Mouse (Mus musculus): Measurements from ENCODE around the gene Zcchc4. TPM values are rescaled to one million over a fixed set of nuclear protein-coding genes. Genes with fewer than 3 reads are reported as not detected.

The Zcchc4 gene
- polyA plus RNA-seq, 1 experiment: 20.2 TPM

DNA sequence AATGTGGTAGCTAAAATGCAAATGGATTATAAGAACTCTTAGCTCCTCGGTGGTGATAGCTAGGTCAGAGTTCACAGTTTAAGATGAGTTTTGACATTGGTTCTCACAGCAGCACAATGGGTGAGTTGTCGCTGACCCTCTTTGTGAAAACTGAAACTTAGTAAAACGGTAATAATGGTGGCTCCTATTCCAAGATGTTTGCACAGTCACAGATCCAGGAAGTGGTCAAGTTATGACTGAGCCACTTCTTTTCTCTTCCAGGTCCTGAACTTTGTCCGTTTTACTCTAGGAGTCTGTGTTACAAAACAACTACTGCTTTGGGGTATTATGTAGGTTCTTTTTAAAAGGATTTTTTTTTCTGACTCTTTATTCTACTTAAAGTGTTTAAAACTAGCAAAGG is 32.0 kb upstream of the Zcchc4 start:
- Histone ChIP-seq H3K4me3 (ENCODE audit: low read depth, low read length) (no peak overlapping the region), H3K4me1 (ENCODE audit: control insufficient read depth, insufficient read depth, low read length) (no peaks in the 10 kb centered on the region), H3K27me3 (ENCODE audit: control insufficient read depth, insufficient read depth, low read length, poor library complexity, severe bottlenecking) (no peaks in the 10 kb centered on the region), H3K27ac (ENCODE audit: insufficient read depth, low read length) (no peak overlapping the region), H3K36me3 (ENCODE audit: control insufficient read depth, insufficient read depth, low read length, poor library complexity, severe bottlenecking) (no peaks in the 10 kb centered on the region), H3K9me3 (replicated peaks; ENCODE audit: control insufficient read depth, insufficient read depth, low read length, poor library complexity, severe bottlenecking) (no peaks in the 10 kb centered on the region; the same call in 1 of the 2 replicates), H3K9ac (ENCODE audit: low read depth, poor library complexity, severe bottlenecking) (no peak overlapping the region)
- TF ChIP-seq CTCF (IDR thresholded peaks at IDR 0.05; ENCODE audit: low read depth, low read length): no peak
- TF ChIP-seq POLR2A (IDR thresholded peaks at IDR 0.05; ENCODE audit: insufficient read depth, low read length): no peak
- TF ChIP-seq EP300 (IDR thresholded peaks at IDR 0.05; ENCODE audit: insufficient read depth, low read depth, low read length): no peak

DNA sequence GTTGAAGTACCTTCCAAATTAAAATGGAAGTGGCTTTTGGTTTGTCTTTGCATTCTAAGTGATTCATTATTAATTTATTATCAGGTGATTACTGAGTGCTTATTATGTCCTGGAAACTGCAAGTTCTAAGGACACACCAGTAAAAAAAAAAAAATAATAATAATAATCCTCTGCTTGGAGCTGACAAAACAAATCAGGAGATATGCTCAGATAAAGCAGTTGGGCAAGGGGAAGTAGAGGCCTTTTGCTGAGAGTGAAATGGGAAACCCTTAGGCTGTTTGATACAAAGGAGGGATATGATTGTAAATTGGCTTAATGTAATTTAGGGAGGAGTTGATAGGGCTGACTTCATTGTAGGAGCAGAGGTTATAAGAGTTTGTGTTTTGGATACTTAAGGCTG is 28.3 kb upstream of the Zcchc4 start:
- Histone ChIP-seq H3K36me3 (ENCODE audit: control insufficient read depth, insufficient read depth, low read length, poor library complexity, severe bottlenecking) (no peaks in the 10 kb centered on the region), H3K9ac (ENCODE audit: low read depth, poor library complexity, severe bottlenecking) (no peak overlapping the region), H3K27me3 (ENCODE audit: control insufficient read depth, insufficient read depth, low read length, poor library complexity, severe bottlenecking) (no peaks in the 10 kb centered on the region), H3K27ac (ENCODE audit: insufficient read depth, low read length) (no peak overlapping the region), H3K9me3 (replicated peaks; ENCODE audit: control insufficient read depth, insufficient read depth, low read length, poor library complexity, severe bottlenecking) (no peaks in the 10 kb centered on the region; the same call in 1 of the 2 replicates), H3K4me3 (ENCODE audit: low read depth, low read length) (no peak overlapping the region), H3K4me1 (ENCODE audit: control insufficient read depth, insufficient read depth, low read length) (no peaks in the 10 kb centered on the region)
- TF ChIP-seq CTCF (IDR thresholded peaks at IDR 0.05; ENCODE audit: low read depth, low read length) (no peak), POLR2A (IDR thresholded peaks at IDR 0.05; ENCODE audit: insufficient read depth, low read length) (no peak), EP300 (IDR thresholded peaks at IDR 0.05; ENCODE audit: insufficient read depth, low read depth, low read length) (no peak)

DNA sequence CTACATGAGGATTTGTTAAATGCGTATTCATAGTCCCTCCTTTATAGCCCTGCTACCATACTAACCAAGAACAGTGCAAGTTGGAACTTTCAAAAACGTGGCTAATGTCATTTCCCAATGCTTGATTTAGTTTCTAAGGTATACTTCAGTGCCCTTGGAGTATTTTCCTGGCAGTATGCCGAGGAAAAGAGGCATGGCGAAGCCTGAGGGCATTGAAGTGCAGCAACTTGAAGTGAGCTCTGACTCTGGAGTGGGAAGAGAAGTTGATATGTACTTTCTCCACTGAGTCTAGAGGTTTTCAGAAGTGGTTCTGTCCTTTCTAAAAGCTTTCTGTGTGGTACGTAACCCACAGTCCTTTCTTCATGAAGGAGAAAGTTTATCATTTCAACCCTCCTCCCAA is 26.5 kb upstream of the Zcchc4 start:
- Histone ChIP-seq H3K27ac (ENCODE audit: insufficient read depth, low read length) (no peak overlapping the region), H3K4me3 (ENCODE audit: low read depth, low read length) (no peak overlapping the region), H3K9me3 (replicated peaks; ENCODE audit: control insufficient read depth, insufficient read depth, low read length, poor library complexity, severe bottlenecking) (no peaks in the 10 kb centered on the region), H3K9ac (ENCODE audit: low read depth, poor library complexity, severe bottlenecking) (no peak overlapping the region), H3K36me3 (ENCODE audit: control insufficient read depth, insufficient read depth, low read length, poor library complexity, severe bottlenecking) (no peaks in the 10 kb centered on the region), H3K27me3 (ENCODE audit: control insufficient read depth, insufficient read depth, low read length, poor library complexity, severe bottlenecking) (no peaks in the 10 kb centered on the region), H3K4me1 (ENCODE audit: control insufficient read depth, insufficient read depth, low read length) (no peaks in the 10 kb centered on the region)
- no peak for TF ChIP-seq EP300 (IDR thresholded peaks at IDR 0.05; ENCODE audit: insufficient read depth, low read depth, low read length)
- TF ChIP-seq POLR2A (IDR thresholded peaks at IDR 0.05; ENCODE audit: insufficient read depth, low read length): no peak
- TF ChIP-seq CTCF (IDR thresholded peaks at IDR 0.05; ENCODE audit: low read depth, low read length): no peak

DNA sequence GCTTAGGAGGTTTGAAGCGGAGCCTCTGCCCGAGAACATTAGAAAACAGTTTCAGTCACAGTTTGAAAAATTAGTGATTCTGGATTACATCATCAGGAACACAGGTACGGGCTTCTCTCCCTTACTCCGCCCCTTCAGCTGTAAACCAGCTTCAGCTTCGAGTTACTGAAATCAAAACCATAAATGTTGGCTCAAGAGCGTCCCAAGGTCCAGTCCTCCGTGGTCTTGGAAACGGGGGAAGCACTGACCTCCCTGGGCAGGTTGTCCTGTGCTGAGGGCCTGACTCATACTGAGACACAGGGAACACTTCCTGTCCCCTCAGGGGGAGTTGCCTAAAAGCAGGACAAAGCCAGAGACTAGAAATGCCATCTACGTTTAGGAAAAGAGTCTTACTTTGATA is 22.1 kb upstream of the Zcchc4 start:
- H3K4me3 ChIP-seq (ENCODE audit: low read depth, low read length): no peak overlapping the region
- TF ChIP-seq EP300 (IDR thresholded peaks at IDR 0.05; ENCODE audit: insufficient read depth, low read depth, low read length) (no peak), POLR2A (IDR thresholded peaks at IDR 0.05; ENCODE audit: insufficient read depth, low read length) (no peak), CTCF (IDR thresholded peaks at IDR 0.05; ENCODE audit: low read depth, low read length) (no peak)
- H3K27ac ChIP-seq (ENCODE audit: insufficient read depth, low read length): no peak overlapping the region
- no peaks in the 10 kb centered on the region for H3K4me1 ChIP-seq (ENCODE audit: control insufficient read depth, insufficient read depth, low read length)
- H3K9me3 ChIP-seq (replicated peaks; ENCODE audit: control insufficient read depth, insufficient read depth, low read length, poor library complexity, severe bottlenecking): no peaks in the 10 kb centered on the region
- no peak overlapping the region for H3K9ac ChIP-seq (ENCODE audit: low read depth, poor library complexity, severe bottlenecking)
- H3K27me3 ChIP-seq (ENCODE audit: control insufficient read depth, insufficient read depth, low read length, poor library complexity, severe bottlenecking): no peaks in the 10 kb centered on the region
- no peaks in the 10 kb centered on the region for H3K36me3 ChIP-seq (ENCODE audit: control insufficient read depth, insufficient read depth, low read length, poor library complexity, severe bottlenecking)

GRCm38 (mm10) chr5:52754196-52754595 is 21.0 kb upstream of the Zcchc4 start:
- H3K9ac ChIP-seq (ENCODE audit: low read depth, poor library complexity, severe bottlenecking): no peak overlapping the region
- H3K27ac ChIP-seq (ENCODE audit: insufficient read depth, low read length): no peak overlapping the region
- H3K4me1 ChIP-seq (ENCODE audit: control insufficient read depth, insufficient read depth, low read length): no peaks in the 10 kb centered on the region
- H3K36me3 ChIP-seq (ENCODE audit: control insufficient read depth, insufficient read depth, low read length, poor library complexity, severe bottlenecking): no peaks in the 10 kb centered on the region
- H3K27me3 ChIP-seq (ENCODE audit: control insufficient read depth, insufficient read depth, low read length, poor library complexity, severe bottlenecking): no peaks in the 10 kb centered on the region
- H3K4me3 ChIP-seq (ENCODE audit: low read depth, low read length): no peak overlapping the region
- H3K9me3 ChIP-seq (replicated peaks; ENCODE audit: control insufficient read depth, insufficient read depth, low read length, poor library complexity, severe bottlenecking): no peaks in the 10 kb centered on the region
- no peak for TF ChIP-seq POLR2A (IDR thresholded peaks at IDR 0.05; ENCODE audit: insufficient read depth, low read length)

- no peak for TF ChIP-seq EP300 (IDR thresholded peaks at IDR 0.05; ENCODE audit: insufficient read depth, low read depth, low read length)
- no peak for TF ChIP-seq CTCF (IDR thresholded peaks at IDR 0.05; ENCODE audit: low read depth, low read length)
- no peak for TF ChIP-seq POLR2A (IDR thresholded peaks at IDR 0.05; ENCODE audit: insufficient read depth, low read length)
- Histone ChIP-seq H3K9me3 (replicated peaks; ENCODE audit: control insufficient read depth, insufficient read depth, low read length, poor library complexity, severe bottlenecking) (no peaks in the 10 kb centered on the region), H3K27me3 (ENCODE audit: control insufficient read depth, insufficient read depth, low read length, poor library complexity, severe bottlenecking) (no peaks in the 10 kb centered on the region), H3K36me3 (ENCODE audit: control insufficient read depth, insufficient read depth, low read length, poor library complexity, severe bottlenecking) (no peaks in the 10 kb centered on the region), H3K9ac (ENCODE audit: low read depth, poor library complexity, severe bottlenecking) (no peak overlapping the region), H3K27ac (ENCODE audit: insufficient read depth, low read length) (no peak overlapping the region), H3K4me1 (ENCODE audit: control insufficient read depth, insufficient read depth, low read length) (no peaks in the 10 kb centered on the region), H3K4me3 (ENCODE audit: low read depth, low read length) (no peak overlapping the region)
These were observed 19.9 kb upstream of the Zcchc4 start for GRCm38 (mm10) chr5:52755337-52755736.

Measured in ES-Bruce4 (cell line).